Mouse (Mus musculus) spleen, adult 2 months (tissue): ENCODE measurements around the gene Gmeb1. TPM values are rescaled to one million over a fixed set of nuclear protein-coding genes. Genes with fewer than 3 reads are reported as not detected.

Experiments used
- DNase-seq, 2 experiments: peaks; one replicate each; pipeline versions ENCODE4 v3.0.0 to v3.0.0-alpha.2; 2012 to 2021; ENCODE audit warnings: low spot score in 2 of 2, low read depth in 1 of 2
- H3K27ac ChIP-seq: fragments of 200-500 bp; 2 replicates; pipeline ENCODE4 v1.5.1; 2012; ENCODE audit warnings: low read length, inconsistent platforms; ENCODE audit not compliant: insufficient read depth
- H3K27me3 ChIP-seq: fragments of 200-500 bp; 2 replicates; pipeline ENCODE4 v1.6.1; 2012; ENCODE audit warnings: mild to moderate bottlenecking, moderate library complexity, low read length, inconsistent platforms; ENCODE audit not compliant: control insufficient read depth, insufficient read depth
- H3K36me3 ChIP-seq: fragments of 200-500 bp; 2 replicates; pipeline ENCODE4 v1.6.1; 2012; ENCODE audit warnings: mild to moderate bottlenecking, low read length, inconsistent platforms; ENCODE audit not compliant: control insufficient read depth, insufficient read depth
- H3K4me1 ChIP-seq: fragments of 200-500 bp; 2 replicates; pipeline ENCODE4 v1.6.1; 2011; ENCODE audit warnings: inconsistent platforms; ENCODE audit not compliant: control insufficient read depth, insufficient read depth, insufficient read length
- H3K4me3 ChIP-seq: fragments of 200-500 bp; 2 replicates; pipeline ENCODE4 v1.5.1; 2011; ENCODE audit warnings: mild to moderate bottlenecking, inconsistent platforms; ENCODE audit not compliant: insufficient read depth, insufficient read length; ENCODE audit errors: extremely low read depth
- CTCF ChIP-seq: fragments of 200-500 bp; IDR thresholded peaks from 2 replicates; pipeline ENCODE4 v1.5.1; 2011; ENCODE audit warnings: mild to moderate bottlenecking, inconsistent platforms; ENCODE audit not compliant: insufficient read depth, insufficient read length, insufficient replicate concordance; ENCODE audit errors: extremely low read depth
- POLR2A ChIP-seq: fragments of 200-500 bp; IDR thresholded peaks from 2 replicates; pipeline ENCODE4 v1.6.1; 2011; ENCODE audit warnings: low read depth, low read length, inconsistent platforms
- WGBS: fragments of 180-500 bp; shearing (Covaris S2); methylation state at CpG from one replicate; pipeline ENCODE4 v1.1.7; 2018; 5-methylcytosine and 5-hydroxymethylcytosine counted together
- polyA plus RNA-seq: library from polyadenylated mRNA; depleted of rRNA; stranded (reverse); fragments of >200 nt; gene quantifications from 2 replicates; pipeline ENCODE4 v1.2.3, GENCODE M21; 2012

Gene Gmeb1
- polyA plus RNA-seq, 1 experiment = 12.0 TPM

GRCm38 (mm10) chr4:132216602-132217001, 44.8 kb downstream of the Gmeb1 start:
- no peak overlapping the region for H3K27ac ChIP-seq
- no peaks in the 10 kb centered on the region for H3K36me3 ChIP-seq
- 0 out of 2 replicates have a peak, but pooled peaks cover 2% of the 10 kb centered on the region for H3K4me1 ChIP-seq
- no peak for DNase-seq
- no peaks in the 10 kb centered on the region for H3K27me3 ChIP-seq
- 56% methylated on average over 1 of the region's 1 CpGs for WGBS
- TF ChIP-seq POLR2A (no peak), CTCF (no peak)
- H3K4me3 ChIP-seq = no peak overlapping the region

GRCm38 (mm10) chr4:132214847-132215246, 46.6 kb downstream of the Gmeb1 start:
- TF ChIP-seq CTCF (no peak), POLR2A (no peak)
- Histone ChIP-seq H3K27me3 (no peaks in the 10 kb centered on the region), H3K4me1 (peaks cover 4% of the 10 kb centered on the region; the same call in 1 of the 2 replicates), H3K4me3 (no peak overlapping the region), H3K27ac (peak overlapping the region; percentile 30; the same call in 1 of the 2 replicates), H3K36me3 (peaks cover 3% of the 10 kb centered on the region; the same call in 1 of the 2 replicates)
- WGBS = 8% methylated on average over 4 of the region's 4 CpGs
- peak; percentile 21 to 24 for DNase-seq

- Histone ChIP-seq H3K4me1 (peaks cover 4% of the 10 kb centered on the region; the same call in 1 of the 2 replicates), H3K4me3 (peak within 1 kb of the TSS; percentile 97), H3K27ac (peak within 1 kb of the TSS; percentile 94), H3K36me3 (peaks cover 3% of the 10 kb centered on the region; the same call in 1 of the 2 replicates), H3K27me3 (no peaks in the 10 kb centered on the region)
- TF ChIP-seq CTCF (peak; percentile 87), POLR2A (peak; percentile 78)
- peak; percentile 94 to 95 for DNase-seq
- WGBS = 2% methylated on average over 75 of the region's 78 CpGs
These were observed 49.3 kb downstream of the Gmeb1 start, which contains the start of gene Ythdf2 for GRCm38 (mm10) chr4:132211953-132212734. Gene Ythdf2, minus strand, starts transcription at chr4:132212303.

- no peak for TF ChIP-seq CTCF
- TF ChIP-seq POLR2A = no peak
- H3K27ac ChIP-seq = peak overlapping the region; percentile 94
- peak in 1 of 2 experiments; percentile 36 for DNase-seq
- peaks cover 3% of the 10 kb centered on the region; the same call in 1 of the 2 replicates for H3K36me3 ChIP-seq
- H3K4me3 ChIP-seq = peak overlapping the region; percentile 97
- no peaks in the 10 kb centered on the region for H3K27me3 ChIP-seq
- WGBS = under 1% methylated on average over 77 of the region's 89 CpGs
- peaks cover 4% of the 10 kb centered on the region; the same call in 1 of the 2 replicates for H3K4me1 ChIP-seq
These were observed 50.1 kb downstream of the Gmeb1 start for GRCm38 (mm10) chr4:132211091-132211942.

- Histone ChIP-seq H3K27me3 (no peaks in the 10 kb centered on the region), H3K4me1 (peaks cover 4% of the 10 kb centered on the region; the same call in 1 of the 2 replicates), H3K36me3 (peaks cover 7% of the 10 kb centered on the region; the same call in 1 of the 2 replicates), H3K27ac (no peak overlapping the region), H3K4me3 (peak overlapping the region; percentile 97; the same call in 1 of the 2 replicates)
- no peak for TF ChIP-seq POLR2A
- TF ChIP-seq CTCF = no peak
- 13% methylated on average over 2 of the region's 2 CpGs for WGBS
- no peak for DNase-seq
These were observed 51.1 kb downstream of the Gmeb1 start for GRCm38 (mm10) chr4:132210325-132210724.

- Histone ChIP-seq H3K4me3 (no peak overlapping the region), H3K27ac (no peak overlapping the region), H3K36me3 (peaks cover 12% of the 10 kb centered on the region), H3K4me1 (peaks cover 2% of the 10 kb centered on the region; the same call in 1 of the 2 replicates), H3K27me3 (no peaks in the 10 kb centered on the region)
- WGBS = 88% methylated on average over 2 of the region's 2 CpGs
- TF ChIP-seq POLR2A (no peak), CTCF (no peak)
- no peak for DNase-seq
These were observed 52.1 kb downstream of the Gmeb1 start for GRCm38 (mm10) chr4:132209299-132209698.
